Mouse (Mus musculus): ENCODE data around the gene Senp7. TPM values are rescaled to one million over a fixed set of nuclear protein-coding genes. Genes with fewer than 3 reads are reported as not detected.
"Not testable (repeated sequence)": the region's sequence is repeated elsewhere in the genome, so short reads cannot be mapped to it uniquely, and the experiment has no call there.

Gene Senp7
- polyA plus RNA-seq (2015; fragmentation: Nextera tagmentation; extraction: Ambion mirVana), result 65.1 and 73.7 TPM in 2 replicates

DNA sequence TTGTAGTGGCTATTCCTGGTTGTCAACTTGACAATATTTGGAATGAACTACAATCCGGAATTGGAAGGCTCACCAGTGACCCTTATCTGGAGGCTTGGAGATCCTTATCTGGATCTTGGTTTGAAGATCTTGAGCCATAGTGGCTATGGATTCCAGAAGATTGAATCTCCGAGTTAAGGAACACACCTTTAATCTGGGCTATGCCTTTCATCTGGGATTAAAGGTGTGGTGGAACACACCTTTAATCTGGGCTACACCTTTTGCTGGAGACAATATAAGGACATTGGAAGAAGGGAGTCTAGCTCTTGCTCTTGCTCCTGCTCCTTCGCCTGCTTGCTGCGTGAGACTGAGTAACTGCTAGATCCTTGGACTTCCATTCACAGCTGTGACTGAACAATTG lies at the start of gene Senp7:
Gene Senp7 (plus strand): TSS at position 301 of the 400 bp plus-strand sequence.
- no CpG with 5 or more reads among the region's 4 CpGs for WGBS
- ATAC-seq; H3K9ac ChIP-seq (replicated peaks); H3K36me3 ChIP-seq; H3K27ac ChIP-seq; H3K4me3 ChIP-seq (replicated peaks); H3K27me3 ChIP-seq; H3K9me3 ChIP-seq; H3K4me1 ChIP-seq (replicated peaks); H3K4me2 ChIP-seq (replicated peaks): not testable (repeated sequence)

DNA sequence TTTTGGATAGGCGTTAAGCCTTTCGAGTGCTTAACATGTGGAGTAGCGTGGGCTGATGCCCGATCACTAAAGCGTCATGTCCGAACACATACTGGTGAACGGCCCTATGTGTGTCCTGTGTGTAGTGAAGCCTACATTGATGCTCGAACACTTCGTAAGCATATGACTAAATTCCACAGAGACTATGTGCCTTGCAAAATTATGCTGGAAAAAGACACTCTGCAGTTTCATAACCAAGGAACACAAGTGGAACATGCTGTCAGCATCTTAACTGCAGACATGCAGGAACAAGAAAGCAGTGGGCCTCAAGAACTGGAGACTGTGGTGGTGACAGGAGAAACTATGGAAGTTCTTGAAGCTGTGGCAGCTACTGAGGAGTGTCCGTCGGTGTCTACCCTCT lies 41.3 kb upstream of the Senp7 start:
- ATAC-seq, result no peak
- H3K36me3 ChIP-seq, result peaks cover 57% of the 10 kb centered on the region
- WGBS, result 97% methylated on average over 11 of the region's 11 CpGs

DNA sequence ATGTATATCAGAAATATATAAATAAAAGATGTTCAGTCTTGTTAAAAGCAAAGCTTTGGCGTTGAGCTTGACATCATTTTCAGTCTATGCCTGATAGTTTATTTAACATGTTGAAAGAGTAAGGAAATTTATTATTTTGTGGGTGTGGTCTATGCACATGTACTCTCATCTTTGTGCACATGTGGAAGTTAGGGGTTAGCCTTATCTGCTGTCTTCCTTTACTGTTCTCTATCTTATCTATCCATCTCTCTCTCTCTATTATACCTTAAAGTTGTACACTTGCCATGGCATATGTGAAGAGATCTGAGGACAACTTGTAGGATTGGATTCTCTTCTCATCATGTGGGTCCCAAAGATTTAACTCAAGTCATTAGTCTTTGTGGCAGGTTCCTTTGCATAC lies 39.3 kb upstream of the Senp7 start:
- no peak for ATAC-seq
- Histone ChIP-seq H3K36me3 (peaks cover 59% of the 10 kb centered on the region), H3K27me3 (no peaks in the 10 kb centered on the region), H3K4me3 (replicated peaks) (no peak overlapping the region), H3K4me1 (replicated peaks) (no peaks in the 10 kb centered on the region), H3K4me2 (replicated peaks) (no peak overlapping the region), H3K9ac (replicated peaks) (no peak overlapping the region), H3K9me3 (no peaks in the 10 kb centered on the region), H3K27ac (no peak overlapping the region)
- 95% methylated on average over 1 of the region's 1 CpGs for WGBS

More for the DNA sequence above, 41.3 kb upstream of the Senp7 start:
- Histone ChIP-seq H3K27me3 (no peaks in the 10 kb centered on the region), H3K27ac (no peak overlapping the region), H3K4me2 (replicated peaks) (no peak overlapping the region), H3K9ac (replicated peaks) (no peak overlapping the region), H3K4me3 (replicated peaks) (no peak overlapping the region), H3K4me1 (replicated peaks) (no peaks in the 10 kb centered on the region), H3K9me3 (no peaks in the 10 kb centered on the region)

DNA sequence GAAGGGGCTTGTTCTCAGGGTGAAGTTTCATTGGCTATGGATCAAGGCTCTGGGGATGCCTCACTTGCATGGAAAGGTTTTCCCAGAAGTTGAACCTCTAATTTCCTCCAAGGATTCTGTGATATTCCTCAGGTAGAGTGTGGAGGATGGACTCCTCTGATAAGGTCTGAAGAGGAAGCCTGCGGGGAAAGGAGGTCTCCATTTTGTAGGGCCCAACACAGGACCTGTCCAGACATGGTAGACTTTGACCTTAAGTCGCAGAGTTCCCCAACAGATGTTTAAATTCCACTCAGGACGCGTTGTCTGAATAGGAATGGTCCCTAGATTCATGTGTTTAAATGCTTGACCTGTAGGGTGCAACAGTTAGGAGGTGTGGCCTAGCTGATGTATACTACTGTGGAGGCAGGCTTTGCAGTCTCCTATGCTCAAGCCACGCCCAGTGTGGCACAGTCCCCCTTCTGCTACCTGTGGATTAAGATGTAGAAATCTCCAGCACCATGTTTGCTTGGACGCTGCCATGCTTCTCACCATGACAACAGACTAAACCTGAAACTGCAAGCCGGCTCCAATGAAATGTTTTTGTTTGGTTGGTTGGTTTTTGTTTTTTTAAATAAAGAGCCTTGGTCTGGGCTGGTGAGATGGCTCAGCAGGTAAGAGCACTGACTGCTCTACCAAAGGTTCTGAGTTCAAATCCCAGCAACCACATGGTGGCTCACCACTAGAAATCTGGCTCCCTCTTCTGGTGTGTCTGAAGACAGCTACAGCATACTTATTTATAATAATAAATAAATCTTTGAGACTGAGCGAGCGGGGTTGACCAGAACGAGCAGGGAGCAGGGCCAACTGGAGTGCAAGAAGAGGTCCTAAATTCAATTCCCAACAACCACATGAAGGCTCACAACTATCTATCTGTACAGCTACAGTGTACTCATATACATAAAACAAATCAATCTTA lies 35.1 kb upstream of the Senp7 start:
- Histone ChIP-seq H3K9ac (replicated peaks) (no peak overlapping the region), H3K4me3 (replicated peaks) (no peak overlapping the region), H3K27me3 (no peaks in the 10 kb centered on the region), H3K36me3 (peaks cover 51% of the 10 kb centered on the region), H3K4me1 (replicated peaks) (no peaks in the 10 kb centered on the region), H3K9me3 (no peaks in the 10 kb centered on the region), H3K27ac (no peak overlapping the region), H3K4me2 (replicated peaks) (no peak overlapping the region)
- ATAC-seq, result no peak
- 88% methylated on average over 10 of the region's 10 CpGs for WGBS

DNA sequence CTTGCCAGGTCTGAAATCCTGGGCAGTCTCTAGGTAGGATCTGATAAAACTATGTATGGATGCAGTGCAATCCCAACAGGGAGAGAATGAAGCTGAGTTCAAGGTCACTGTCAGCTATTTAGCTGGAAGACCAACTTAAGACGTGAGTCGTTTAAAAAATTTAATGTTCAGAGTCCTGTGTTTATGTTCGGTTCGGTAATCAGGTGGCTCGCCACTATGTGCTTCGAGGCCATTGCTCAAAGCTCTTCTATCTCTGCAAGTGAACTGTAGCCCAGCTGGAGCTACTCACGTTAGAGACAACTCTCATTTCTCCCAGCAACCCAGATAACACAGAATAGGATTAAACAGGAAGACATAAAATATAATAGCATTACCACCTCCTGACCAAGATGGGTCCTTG lies 34.1 kb upstream of the Senp7 start:
- Histone ChIP-seq H3K27me3 (no peaks in the 10 kb centered on the region), H3K4me2 (replicated peaks) (no peak overlapping the region), H3K9me3 (no peaks in the 10 kb centered on the region), H3K36me3 (peaks cover 59% of the 10 kb centered on the region), H3K27ac (no peak overlapping the region), H3K9ac (replicated peaks) (no peak overlapping the region), H3K4me1 (replicated peaks) (no peaks in the 10 kb centered on the region), H3K4me3 (replicated peaks) (no peak overlapping the region)
- ATAC-seq, result no peak
- 91% methylated on average over 7 of the region's 7 CpGs for WGBS

DNA sequence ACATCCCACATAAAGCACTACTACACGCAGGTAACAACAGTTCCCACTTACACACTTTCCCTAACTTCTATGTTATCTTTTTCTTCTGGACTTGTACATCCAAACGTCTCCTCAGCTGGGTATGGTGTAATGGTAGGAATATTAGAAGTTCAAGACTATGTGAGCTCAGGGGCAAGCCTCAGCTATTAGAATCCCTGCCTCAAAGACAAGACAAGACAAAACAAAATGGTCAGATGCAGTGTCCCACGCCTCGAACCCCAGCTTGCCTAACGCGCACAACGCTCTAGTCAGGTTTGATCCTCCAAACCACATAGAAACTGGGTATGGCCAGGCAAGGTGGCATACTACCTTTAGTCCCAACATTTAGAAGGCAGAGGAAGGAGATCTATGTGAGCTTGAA lies 28.5 kb upstream of the Senp7 start:
- 96% methylated on average over 7 of the region's 7 CpGs for WGBS
- Histone ChIP-seq H3K27me3 (no peaks in the 10 kb centered on the region), H3K4me1 (replicated peaks) (peaks cover 2% of the 10 kb centered on the region; the same call in 1 of the 2 replicates), H3K9me3 (no peaks in the 10 kb centered on the region), H3K4me3 (replicated peaks) (no peak overlapping the region), H3K4me2 (replicated peaks) (no peak overlapping the region), H3K9ac (replicated peaks) (no peak overlapping the region), H3K36me3 (peaks cover 53% of the 10 kb centered on the region), H3K27ac (no peak overlapping the region)
- ATAC-seq, result no peak

DNA sequence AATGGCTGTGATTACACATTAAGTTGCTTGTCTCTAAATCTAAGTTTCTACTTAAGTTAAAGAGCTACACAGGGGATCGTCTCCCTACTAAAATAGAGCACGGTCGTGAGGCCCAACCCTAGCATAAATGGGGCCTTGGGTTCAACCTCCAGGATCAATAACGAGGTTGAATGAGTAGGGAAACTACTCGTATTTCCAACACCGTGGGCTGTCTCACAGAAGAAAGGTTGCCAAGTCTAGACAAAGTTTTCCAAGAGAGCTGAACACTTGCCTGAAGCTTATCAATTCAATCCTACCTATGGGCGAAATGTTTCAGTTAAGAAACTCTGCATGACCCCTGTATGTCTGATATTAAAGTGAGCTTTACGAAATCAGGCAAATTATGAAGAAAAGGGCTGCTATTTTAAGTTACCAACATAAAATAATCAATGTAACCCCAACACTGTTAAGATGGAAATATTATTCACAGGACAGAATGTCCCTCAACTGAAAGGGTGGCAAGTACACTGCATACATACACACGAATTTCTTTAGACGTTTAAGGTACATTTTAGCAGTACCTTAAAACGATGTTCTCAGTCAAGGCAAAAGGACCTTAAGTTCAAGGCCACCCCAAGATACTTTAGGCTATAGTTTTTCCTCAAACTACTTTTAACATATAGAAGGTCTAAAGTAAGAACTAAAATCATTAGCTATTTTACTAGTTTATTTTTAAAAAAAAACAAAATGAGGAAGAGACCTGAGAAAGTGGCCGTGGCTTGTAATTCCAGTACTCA lies 20.1 kb upstream of the Senp7 start:
- H3K9ac ChIP-seq (replicated peaks), result peak overlapping the region; percentile 96
- peak overlapping the region; percentile 86 for H3K4me3 ChIP-seq (replicated peaks)
- no peak for ATAC-seq
- H3K4me2 ChIP-seq (replicated peaks), result peak overlapping the region; percentile 72
- no peaks in the 10 kb centered on the region for H3K9me3 ChIP-seq
- peaks cover 31% of the 10 kb centered on the region for H3K36me3 ChIP-seq
- no peaks in the 10 kb centered on the region for H3K27me3 ChIP-seq
- WGBS, result 51% methylated on average over 12 of the region's 12 CpGs
- no peak overlapping the region for H3K27ac ChIP-seq
- peaks cover 38% of the 10 kb centered on the region for H3K4me1 ChIP-seq (replicated peaks)

DNA sequence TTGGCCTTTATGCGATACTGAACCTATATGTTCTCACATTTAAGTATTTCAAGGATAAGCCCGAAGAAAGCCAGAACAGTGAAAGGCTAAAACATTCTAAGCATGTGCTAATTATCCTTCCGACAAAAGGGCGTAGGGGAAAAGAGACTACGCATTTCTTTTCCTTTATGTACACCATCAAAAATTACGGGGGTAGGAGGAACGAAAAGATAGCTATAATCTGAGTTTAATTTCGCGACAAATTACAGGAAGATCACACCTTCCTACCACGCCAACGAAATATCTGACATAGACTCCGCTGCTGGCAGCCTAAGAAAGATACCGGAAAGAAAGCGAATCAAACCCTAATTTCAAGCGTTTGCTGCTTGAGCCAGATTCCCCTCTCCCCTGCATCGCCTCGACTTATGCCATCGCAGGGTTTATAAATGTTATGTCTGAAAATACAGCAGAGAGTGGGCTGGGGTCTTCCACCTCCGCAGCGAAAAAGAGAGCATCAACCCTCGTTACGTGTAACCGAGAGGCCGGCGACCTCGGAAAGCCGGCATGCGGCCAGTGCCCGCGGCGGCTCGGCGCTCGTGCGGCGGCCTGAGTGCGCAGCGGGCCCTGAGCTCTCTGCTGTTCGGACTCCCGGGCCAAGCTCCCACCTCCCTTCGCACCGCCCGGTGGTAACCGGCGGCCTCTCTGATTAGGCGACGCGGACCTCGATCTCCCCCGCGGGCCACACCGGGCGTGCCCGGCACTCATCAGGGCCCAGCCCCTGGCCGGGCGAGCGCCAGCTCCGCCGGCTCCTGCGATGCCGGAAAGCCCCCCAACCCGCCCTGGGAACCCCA lies 19.2 kb upstream of the Senp7 start:
- Histone ChIP-seq H3K36me3 (peaks cover 34% of the 10 kb centered on the region), H3K9ac (replicated peaks) (peak overlapping the region; percentile 96), H3K9me3 (no peaks in the 10 kb centered on the region), H3K4me3 (replicated peaks) (peak overlapping the region; percentile 86), H3K4me1 (replicated peaks) (peaks cover 38% of the 10 kb centered on the region), H3K4me2 (replicated peaks) (peak overlapping the region; percentile 72), H3K27ac (peak overlapping the region; percentile 95), H3K27me3 (no peaks in the 10 kb centered on the region)
- peak; percentile 90 for ATAC-seq
- WGBS, result under 1% methylated on average over 62 of the region's 62 CpGs

DNA sequence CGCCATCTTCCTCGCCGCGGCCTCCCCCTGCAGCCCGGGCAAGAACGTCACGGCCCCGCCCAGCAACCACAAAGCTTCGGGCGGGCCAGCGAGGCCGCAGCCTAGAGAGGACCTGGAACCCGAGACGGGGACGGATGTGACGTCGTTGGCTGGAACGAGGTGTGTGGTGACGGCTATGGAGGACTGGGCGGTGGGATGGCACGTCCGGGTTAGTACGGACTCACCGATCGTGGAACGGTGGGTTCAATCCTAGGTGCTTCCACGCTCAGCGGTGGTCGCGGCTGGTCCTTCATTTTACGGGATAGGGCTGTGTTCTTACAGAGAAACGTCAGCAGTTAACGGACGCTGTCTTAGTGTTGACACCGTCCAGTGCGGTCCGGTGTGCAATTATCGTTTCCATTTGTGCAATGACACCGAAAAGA lies 18.5 kb upstream of the Senp7 start, which contains the start of gene Pcnp:
Gene Pcnp (minus strand): TSS at position 79 of the 422 bp plus-strand sequence.
- Histone ChIP-seq H3K4me1 (replicated peaks) (peaks cover 36% of the 10 kb centered on the region), H3K36me3 (peaks cover 38% of the 10 kb centered on the region), H3K27ac (peak within 1 kb of the TSS; percentile 95), H3K9ac (replicated peaks) (peak within 1 kb of the TSS; percentile 96), H3K4me3 (replicated peaks) (peak within 1 kb of the TSS; percentile 86), H3K9me3 (no peaks in the 10 kb centered on the region), H3K27me3 (no peaks in the 10 kb centered on the region), H3K4me2 (replicated peaks) (peak within 1 kb of the TSS; percentile 72)
- under 1% methylated on average over 39 of the region's 39 CpGs for WGBS
- ATAC-seq, result peak; percentile 100

DNA sequence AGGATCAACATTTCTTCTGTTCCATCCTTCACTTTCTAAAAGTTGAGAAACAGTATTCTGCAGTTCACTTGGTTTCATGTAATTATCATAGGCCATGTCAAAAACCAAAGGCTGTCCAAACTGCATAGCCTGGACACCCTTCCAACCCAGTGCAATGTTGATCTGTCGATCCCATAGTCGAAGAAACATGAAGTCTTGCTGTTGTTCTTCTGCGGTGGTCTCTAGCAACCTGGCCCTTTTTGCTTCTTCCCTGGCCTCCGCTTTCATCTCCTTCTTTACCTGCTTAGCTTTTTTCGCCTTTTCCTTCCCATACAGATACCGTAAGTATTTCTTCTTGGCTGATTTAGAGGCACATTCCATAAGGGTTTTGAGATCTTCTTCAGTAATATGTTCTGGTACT lies 13.6 kb upstream of the Senp7 start:
- no peak overlapping the region for H3K9ac ChIP-seq (replicated peaks)
- no peaks in the 10 kb centered on the region for H3K9me3 ChIP-seq
- no peak overlapping the region for H3K4me3 ChIP-seq (replicated peaks)
- no peak overlapping the region for H3K4me2 ChIP-seq (replicated peaks)
- no peaks in the 10 kb centered on the region for H3K27me3 ChIP-seq
- no peak overlapping the region for H3K27ac ChIP-seq
- 96% methylated on average over 6 of the region's 6 CpGs for WGBS
- H3K4me1 ChIP-seq (replicated peaks), result peaks cover 33% of the 10 kb centered on the region
- ATAC-seq, result no peak
- H3K36me3 ChIP-seq, result peaks cover 32% of the 10 kb centered on the region

DNA sequence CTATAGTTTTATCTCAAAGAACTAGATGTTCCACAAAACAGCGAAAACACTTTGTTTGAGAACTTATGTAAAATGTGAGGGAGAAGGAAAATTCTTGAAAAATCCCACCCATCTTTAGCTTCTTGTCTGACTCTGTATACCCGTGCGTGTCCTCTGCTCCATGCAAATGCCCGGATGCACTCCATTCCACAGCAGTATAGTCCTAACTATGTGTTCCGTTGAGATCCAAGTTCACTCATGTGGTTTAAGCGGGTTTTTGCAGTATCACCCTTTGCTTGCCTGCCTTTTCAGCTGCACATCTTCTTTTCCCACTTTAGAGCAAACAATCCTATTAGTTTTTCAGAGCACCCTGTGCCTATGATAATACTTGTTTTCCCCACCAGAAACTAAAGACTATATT lies 11.6 kb upstream of the Senp7 start:
- Histone ChIP-seq H3K9me3 (no peaks in the 10 kb centered on the region), H3K9ac (replicated peaks) (peak overlapping the region; percentile 89), H3K4me1 (replicated peaks) (peaks cover 23% of the 10 kb centered on the region), H3K27me3 (no peaks in the 10 kb centered on the region), H3K4me3 (replicated peaks) (peak overlapping the region; percentile 75), H3K4me2 (replicated peaks) (peak overlapping the region; percentile 74), H3K36me3 (peaks cover 31% of the 10 kb centered on the region), H3K27ac (no peak overlapping the region)
- WGBS, result 63% methylated on average over 6 of the region's 6 CpGs
- no peak for ATAC-seq
